Mouse (Mus musculus) testis, adult 2 months (tissue): ENCODE data around the gene Zfp709. TPM values are rescaled to one million over a fixed set of nuclear protein-coding genes. Genes with fewer than 3 reads are reported as not detected.

Source experiments
- H3K27ac ChIP-seq: fragments of 200-500 bp; 2 replicates; pipeline ENCODE4 v1.5.1; 2012; ENCODE audit warnings: low read depth, low read length; ENCODE audit not compliant: control insufficient read depth, insufficient read depth
- H3K27me3 ChIP-seq: fragments of 200-500 bp; 2 replicates; pipeline ENCODE4 v1.6.1; 2012; ENCODE audit warnings: mild to moderate bottlenecking, low read length, moderate library complexity; ENCODE audit not compliant: control insufficient read depth, insufficient read depth
- H3K36me3 ChIP-seq: fragments of 200-500 bp; 2 replicates; pipeline ENCODE4 v1.6.1; 2012; ENCODE audit warnings: mild to moderate bottlenecking, low read length; ENCODE audit not compliant: control insufficient read depth, insufficient read depth
- H3K4me1 ChIP-seq: fragments of 200-500 bp; 2 replicates; pipeline ENCODE4 v1.6.1; 2012; ENCODE audit warnings: low read length; ENCODE audit not compliant: control insufficient read depth, insufficient read depth
- H3K4me3 ChIP-seq: fragments of 200-500 bp; 2 replicates; pipeline ENCODE4 v1.5.1; 2012; ENCODE audit warnings: low read depth, mild to moderate bottlenecking, low read length, moderate library complexity, mixed read lengths; ENCODE audit not compliant: control insufficient read depth
- CTCF ChIP-seq: fragments of 200-500 bp; IDR thresholded peaks from 2 replicates; pipeline ENCODE4 v1.5.1; 2012; ENCODE audit warnings: low read depth, mild to moderate bottlenecking, inconsistent platforms, low read length, moderate library complexity; ENCODE audit not compliant: control insufficient read depth, insufficient read depth, insufficient replicate concordance
- POLR2A ChIP-seq: fragments of 200-500 bp; IDR thresholded peaks from 2 replicates; pipeline ENCODE4 v1.6.1; 2012; ENCODE audit warnings: low read depth, mild to moderate bottlenecking, inconsistent platforms, low read length, moderate library complexity; ENCODE audit not compliant: control insufficient read depth
- polyA plus RNA-seq: library from polyadenylated mRNA; depleted of rRNA; stranded (reverse); fragments of >200 nt; gene quantifications from 2 replicates; pipeline ENCODE4 v1.2.3, GENCODE M21; 2012; rRNA removed

Zfp709 gene
- polyA plus RNA-seq, 1 experiment = 0.25 TPM

- Histone ChIP-seq H3K4me1 (no peaks in the 10 kb centered on the region), H3K27me3 (no peaks in the 10 kb centered on the region), H3K4me3 (no peak overlapping the region), H3K36me3 (no peaks in the 10 kb centered on the region), H3K27ac (no peak overlapping the region)
- TF ChIP-seq POLR2A (no peak), CTCF (no peak)
These were observed 60.0 kb downstream of the Zfp709 start for GRCm38 (mm10) chr8:71941776-71942175.

Other genes starting within 250 kb of the Zfp709 start
- gene Unc13a, start 210.3 kb upstream of the Zfp709 start, polyA plus RNA-seq = 0.28 and 0.33 TPM in 2 replicates
- gene Jak3, start 205.7 kb upstream of the Zfp709 start, polyA plus RNA-seq = 6.6 and 8.4 TPM in 2 replicates
- gene Insl3, start 192.8 kb upstream of the Zfp709 start, polyA plus RNA-seq = 4,712 and 6,097 TPM in 2 replicates
- gene B3gnt3, start 180.2 kb upstream of the Zfp709 start, polyA plus RNA-seq = 0.17 and 0.23 TPM in 2 replicates
- gene Fcho1, start 156.3 kb upstream of the Zfp709 start, polyA plus RNA-seq = 2.2 and 2.9 TPM in 2 replicates
- gene Zfp882, start 26.6 kb downstream of the Zfp709 start, polyA plus RNA-seq = 0.25 and 0.28 TPM in 2 replicates
- gene Zfp617, start 26.6 kb downstream of the Zfp709 start, polyA plus RNA-seq = 1.6 and 2.5 TPM in 2 replicates
- gene Zfp961, start 69.0 kb downstream of the Zfp709 start, polyA plus RNA-seq = 3.4 TPM in 2 replicates
- gene Cyp4f18, start 127.6 kb downstream of the Zfp709 start, polyA plus RNA-seq = 0.09 and 0.24 TPM in 2 replicates
- not detected in 2 replicates for gene Olfr372, start 159.2 kb downstream of the Zfp709 start, polyA plus RNA-seq
- not detected in 2 replicates for gene Olfr373, start 201.2 kb downstream of the Zfp709 start, polyA plus RNA-seq
- not detected in 2 replicates for gene Olfr374, start 225.0 kb downstream of the Zfp709 start, polyA plus RNA-seq